8 mouse cellular contexts compared by ENCODE assay signal in genomic region chr19:47356188-47356857, GRCm38 (mm10).
DNase-seq lines count a peak whose midpoint lies in the region; ATAC-seq and TF ChIP-seq lines count a peak whose summit lies in the region.

No protein-coding gene starts in this region.

- DNase-seq in 3134 (ENCODE audit: extremely low read depth, insufficient read length, low spot score), result peak; percentile 45
- peak; percentile 77 to 78 for DNase-seq in adrenal gland, adult 18-20 months (ENCODE audit: low spot score in 2 of 2)
- DNase-seq in embryo, embryonic 10.5 days (ENCODE audit: low spot score), result peak; percentile 88
- peak; percentile 84 for DNase-seq in kidney, adult 2 months
- DNase-seq in midbrain, embryonic 14.5 days, result peak; percentile 90
- DNase-seq in spleen, postnatal 10 days (ENCODE audit: low spot score in 2 of 2), result peak; percentile 78 to 87

- peak; percentile 45; the same call in 1 of the 2 replicates for ATAC-seq in granulocyte monocyte progenitor cell, adult 5-6 weeks (replicated peaks; ENCODE audit: poor library complexity, severe bottlenecking)
- peak; percentile 58 for ATAC-seq in limb, embryonic 12.5 days (ENCODE audit: insufficient number of reproducible peaks, insufficient read depth, low FRiP score, low TSS enrichment, low read depth)
- peak; percentile 45; the same call in 1 of the 2 replicates for ATAC-seq in midbrain, embryonic 14.5 days (ENCODE audit: low FRiP score, low TSS enrichment)

- 0 out of 2 replicates have a peak, but pooled peaks cover 4% of the 10 kb centered on the region for H3K9me3 ChIP-seq in limb, embryonic 12.5 days
- no peaks in the 10 kb centered on the region for H3K9me3 ChIP-seq in midbrain, embryonic 14.5 days (ENCODE audit: control insufficient read depth, low read length)

- no peak overlapping the region for H3K9ac ChIP-seq in limb, embryonic 12.5 days (replicated peaks)
- H3K9ac ChIP-seq in midbrain, embryonic 14.5 days (replicated peaks; ENCODE audit: low read length), result no peak overlapping the region

- H3K4me1 ChIP-seq in kidney, adult 2 months (ENCODE audit: control insufficient read depth, insufficient read depth, low read length), result no peaks in the 10 kb centered on the region
- peaks cover 7% of the 10 kb centered on the region; the same call in 1 of the 2 replicates for H3K4me1 ChIP-seq in limb, embryonic 12.5 days (replicated peaks)
- 0 out of 2 replicates have a peak, but pooled peaks cover 3% of the 10 kb centered on the region for H3K4me1 ChIP-seq in midbrain, embryonic 14.5 days (ENCODE audit: control insufficient read depth, insufficient read depth, low read length)

- no peaks in the 10 kb centered on the region for H3K27me3 ChIP-seq in kidney, adult 2 months (replicated peaks; ENCODE audit: control insufficient read depth, insufficient read depth, low read length)
- no peaks in the 10 kb centered on the region for H3K27me3 ChIP-seq in limb, embryonic 12.5 days
- H3K27me3 ChIP-seq in midbrain, embryonic 14.5 days (ENCODE audit: control insufficient read depth, insufficient read depth, low read length), result no peaks in the 10 kb centered on the region

- no peak overlapping the region for H3K4me2 ChIP-seq in limb, embryonic 12.5 days
- no peak overlapping the region for H3K4me2 ChIP-seq in midbrain, embryonic 14.5 days (ENCODE audit: low read length)

- no peak overlapping the region for H3K4me3 ChIP-seq in kidney, adult 2 months (ENCODE audit: insufficient read depth, low read depth, low read length)
- no peak overlapping the region for H3K4me3 ChIP-seq in limb, embryonic 12.5 days (replicated peaks)
- no peak overlapping the region for H3K4me3 ChIP-seq in midbrain, embryonic 14.5 days (replicated peaks; ENCODE audit: low read depth, low read length)

- peak; percentile 47 for TF ChIP-seq CTCF in kidney, adult 2 months (conservative IDR thresholded peaks at IDR 0.05; ENCODE audit: insufficient read depth, insufficient read length, low read depth, low read length)

- WGBS in kidney, adult 2 months, result 22% methylated on average over 6 of the region's 6 CpGs
- 6% methylated on average over 4 of the region's 6 CpGs for WGBS in limb, embryonic 12.5 days
- 5% methylated on average over 4 of the region's 6 CpGs for WGBS in midbrain, embryonic 14.5 days

- TF ChIP-seq POLR2A in kidney, adult 2 months (IDR thresholded peaks at IDR 0.05; ENCODE audit: low read depth, low read length), result no peak

- H3K36me3 ChIP-seq in kidney, adult 2 months (ENCODE audit: control insufficient read depth, insufficient read depth, low read length), result no peaks in the 10 kb centered on the region
- H3K36me3 ChIP-seq in limb, embryonic 12.5 days, result 0 out of 2 replicates have a peak, but pooled peaks cover 3% of the 10 kb centered on the region
- H3K36me3 ChIP-seq in midbrain, embryonic 14.5 days (ENCODE audit: control insufficient read depth, insufficient read depth, low read length), result no peaks in the 10 kb centered on the region

- no peak overlapping the region for H3K27ac ChIP-seq in kidney, adult 2 months (ENCODE audit: insufficient read depth, low read depth, low read length)
- no peak overlapping the region for H3K27ac ChIP-seq in limb, embryonic 12.5 days
- H3K27ac ChIP-seq in midbrain, embryonic 14.5 days (replicated peaks; ENCODE audit: low read depth, low read length), result no peak overlapping the region
